Mouse (Mus musculus) c-Kit-negative CD71-positive TER-119-positive erythroid progenitor cells, embryonic 14.5 days (primary cell): ENCODE measurements around the gene Xxylt1.

ENCODE experiments used
- DNase-seq: peaks from one replicate; pipeline ENCODE4 v3.0.0-alpha.2; 2013; ENCODE audit warnings: low read depth, low spot score

Gene Xxylt1

GRCm38 (mm10) chr16:30959692-30960091 lies 121.5 kb downstream of the Xxylt1 start:
- no peak for DNase-seq

- no peak for DNase-seq
These were observed 125.1 kb downstream of the Xxylt1 start for GRCm38 (mm10) chr16:30956141-30956540.

DNA sequence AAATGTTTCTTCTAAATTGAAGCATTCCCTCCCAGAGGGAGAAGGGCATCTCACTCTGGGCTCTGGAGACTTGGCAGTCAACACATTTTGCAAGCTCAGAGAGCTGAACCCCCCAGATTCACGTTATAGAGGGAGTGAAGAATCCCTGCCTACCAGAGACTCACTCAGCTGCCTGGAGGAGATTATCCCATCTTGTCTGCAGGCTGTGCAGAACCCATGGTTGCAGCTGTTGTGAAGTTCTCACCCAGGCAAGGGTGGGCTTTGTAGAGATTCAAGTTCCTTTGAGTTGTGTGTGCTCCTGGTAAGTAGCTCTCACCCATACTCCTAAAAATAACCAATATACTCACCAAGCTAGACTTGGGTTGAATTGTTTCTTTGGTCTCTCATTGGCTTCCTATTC lies 132.6 kb downstream of the Xxylt1 start:
- no peak for DNase-seq

DNA sequence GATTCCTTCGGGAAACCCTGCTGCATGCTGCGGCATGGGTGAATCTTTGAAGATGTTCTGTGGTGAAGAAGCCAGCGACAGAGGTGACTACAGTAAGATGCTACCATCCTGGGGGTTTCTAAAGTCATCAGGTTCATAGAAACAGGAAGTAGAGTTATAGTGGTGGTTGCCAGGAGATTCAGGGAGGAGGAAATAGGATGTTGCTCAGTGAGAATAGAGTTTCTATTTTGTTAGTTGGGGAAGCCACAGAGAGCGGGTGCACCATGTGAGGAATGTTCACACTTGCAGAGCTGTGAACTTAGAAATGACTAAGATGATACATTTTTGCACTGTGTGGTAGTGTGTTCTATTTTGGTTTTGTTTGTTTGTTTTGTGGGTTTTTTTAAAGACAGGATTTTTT lies 133.0 kb downstream of the Xxylt1 start:
- no peak for DNase-seq

DNA sequence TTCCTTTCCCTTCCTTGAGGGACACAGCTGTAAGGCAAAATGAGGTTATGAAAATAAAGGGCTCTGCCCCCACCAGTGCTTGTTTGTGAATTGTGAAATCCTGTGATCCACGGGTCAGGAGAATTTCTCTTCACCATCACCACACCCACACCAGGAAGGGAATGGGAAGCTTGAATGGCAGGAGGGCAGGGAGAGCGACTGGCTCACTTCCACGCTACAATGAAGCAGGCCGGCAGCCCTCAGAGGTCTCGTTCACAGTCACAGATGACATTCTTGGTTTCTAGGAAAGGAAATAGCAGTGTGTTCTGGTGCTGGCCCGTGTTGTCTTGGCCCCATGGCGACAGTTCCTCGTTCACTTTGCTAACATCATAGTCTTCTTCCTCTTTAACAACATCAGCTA lies 136.3 kb downstream of the Xxylt1 start:
- DNase-seq, result no peak

DNA sequence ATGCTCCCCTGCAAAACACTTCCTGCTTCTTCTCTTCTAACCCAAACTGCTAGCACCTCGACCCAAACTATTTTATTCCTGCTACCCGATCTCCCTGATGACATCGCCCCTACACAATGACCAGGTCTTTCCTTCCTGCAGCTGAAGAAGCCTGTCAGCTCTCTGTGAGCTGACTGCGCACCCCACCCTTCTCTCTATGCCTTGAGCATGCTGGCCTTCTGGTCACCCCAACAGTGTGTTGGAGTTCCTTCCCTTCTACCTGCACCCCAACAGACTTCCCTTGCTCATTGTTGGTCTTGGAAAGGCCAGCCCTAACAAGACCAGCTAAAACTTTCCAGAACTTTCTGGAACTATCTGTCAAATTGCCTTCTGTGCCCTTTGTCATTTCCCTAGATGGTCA lies 137.3 kb downstream of the Xxylt1 start:
- DNase-seq, result no peak

DNA sequence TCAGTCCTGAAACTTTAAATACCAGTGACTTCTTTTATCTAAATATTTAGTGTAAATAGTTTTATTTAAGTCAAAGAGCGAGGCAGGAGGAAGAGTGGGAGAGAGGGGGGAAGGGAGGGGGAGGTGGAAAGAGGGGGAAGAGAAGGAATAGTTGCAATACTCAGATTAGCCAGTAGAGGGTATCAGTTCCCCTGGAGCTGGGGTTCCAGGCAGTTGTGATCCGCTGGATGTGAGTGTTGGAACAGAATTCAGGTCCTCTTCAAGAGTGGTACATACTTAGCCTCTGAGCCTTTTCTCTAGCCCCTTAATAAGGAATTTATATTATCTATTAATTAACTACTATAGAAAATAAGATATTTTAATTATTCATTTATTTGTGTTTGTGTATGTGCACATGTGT lies 140.5 kb downstream of the Xxylt1 start:
- DNase-seq, result no peak

GRCm38 (mm10) chr16:30939903-30940302 lies 141.3 kb downstream of the Xxylt1 start:
- DNase-seq, result no peak

- DNase-seq, result no peak
These were observed 142.0 kb downstream of the Xxylt1 start for GRCm38 (mm10) chr16:30939210-30939609.

- no peak for DNase-seq
These were observed 142.6 kb downstream of the Xxylt1 start for GRCm38 (mm10) chr16:30938664-30939063.

DNA sequence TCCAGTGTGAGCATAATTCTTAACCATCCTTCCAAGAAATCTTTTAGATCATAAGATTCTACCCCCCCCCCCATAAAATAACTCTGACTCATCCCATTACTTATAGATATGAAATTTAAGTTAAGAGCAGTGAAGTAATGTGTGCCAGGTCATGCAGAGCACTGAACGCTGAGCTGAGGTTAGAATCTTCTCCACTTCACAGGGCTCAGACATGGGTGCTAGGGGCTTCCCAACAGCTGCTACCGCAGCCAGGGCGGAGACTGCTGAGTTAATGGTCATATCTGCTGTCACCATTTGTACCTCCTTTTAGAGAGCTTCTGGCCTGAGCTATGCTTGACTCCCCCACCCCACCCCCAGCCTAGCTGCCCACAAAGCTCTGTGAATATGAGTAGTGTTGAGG lies 143.6 kb downstream of the Xxylt1 start:
- DNase-seq, result no peak

- no peak for DNase-seq
These were observed 144.8 kb downstream of the Xxylt1 start for GRCm38 (mm10) chr16:30936471-30936870.

- no peak for DNase-seq
These were observed 145.2 kb downstream of the Xxylt1 start for GRCm38 (mm10) chr16:30936012-30936461.

DNA sequence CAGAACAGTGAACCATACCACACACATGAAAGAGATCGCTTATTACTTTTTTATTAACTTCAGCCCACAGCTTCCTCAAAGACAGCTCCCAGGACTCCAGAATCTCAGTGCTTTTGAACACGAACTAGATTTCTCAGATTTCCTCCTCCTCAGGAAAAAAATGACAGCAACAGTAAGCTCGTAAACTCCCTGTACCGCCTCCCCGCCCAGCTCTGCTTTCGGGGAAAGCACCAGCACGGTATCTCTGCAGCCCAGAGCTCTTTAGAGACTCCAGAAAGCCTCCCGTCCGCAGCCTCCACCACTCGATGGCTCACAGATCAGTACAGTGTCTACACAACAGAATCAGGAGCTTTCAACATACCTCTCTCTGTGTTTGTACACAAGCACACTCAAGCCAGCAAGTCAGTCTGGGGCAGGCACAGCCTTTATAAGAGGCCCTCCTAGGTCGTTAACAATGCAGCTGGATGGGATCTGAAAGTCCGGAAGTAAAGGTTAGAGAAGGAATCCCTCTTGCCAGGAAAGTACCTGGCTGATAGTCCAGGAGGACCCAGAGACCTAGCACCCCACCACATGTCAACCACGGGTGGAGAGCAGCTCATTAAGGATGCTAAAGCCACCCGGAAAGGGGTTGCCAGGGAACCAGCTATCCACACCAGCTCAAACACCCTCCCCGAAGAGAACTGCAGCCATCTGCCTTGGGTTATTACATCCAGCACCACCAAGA lies 146.1 kb downstream of the Xxylt1 start:
- DNase-seq, result no peak

- no peak for DNase-seq
These were observed 146.9 kb downstream of the Xxylt1 start for GRCm38 (mm10) chr16:30934205-30934780.

- no peak for DNase-seq
These were observed 147.9 kb downstream of the Xxylt1 start for GRCm38 (mm10) chr16:30933366-30933765.

DNA sequence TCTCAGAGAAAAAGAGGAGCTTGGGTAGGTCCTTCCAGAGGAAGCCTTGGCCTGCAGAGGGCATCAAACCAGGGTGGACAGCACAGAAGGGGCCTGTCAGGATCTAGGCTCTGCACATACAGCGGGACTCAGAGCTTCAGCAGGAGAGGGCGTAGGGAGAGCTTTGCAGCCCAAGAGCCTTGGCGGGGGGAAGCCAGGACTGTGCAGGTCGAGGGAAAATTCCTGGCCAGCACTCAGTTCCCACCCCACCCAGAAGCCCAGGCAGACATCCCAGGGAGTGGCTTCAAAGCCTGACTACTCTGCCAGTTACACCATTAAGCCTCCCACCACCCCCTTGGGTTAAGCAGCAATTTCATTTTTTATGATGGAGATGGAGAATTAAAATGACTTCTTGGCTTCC lies 148.4 kb downstream of the Xxylt1 start:
- DNase-seq, result no peak

DNA sequence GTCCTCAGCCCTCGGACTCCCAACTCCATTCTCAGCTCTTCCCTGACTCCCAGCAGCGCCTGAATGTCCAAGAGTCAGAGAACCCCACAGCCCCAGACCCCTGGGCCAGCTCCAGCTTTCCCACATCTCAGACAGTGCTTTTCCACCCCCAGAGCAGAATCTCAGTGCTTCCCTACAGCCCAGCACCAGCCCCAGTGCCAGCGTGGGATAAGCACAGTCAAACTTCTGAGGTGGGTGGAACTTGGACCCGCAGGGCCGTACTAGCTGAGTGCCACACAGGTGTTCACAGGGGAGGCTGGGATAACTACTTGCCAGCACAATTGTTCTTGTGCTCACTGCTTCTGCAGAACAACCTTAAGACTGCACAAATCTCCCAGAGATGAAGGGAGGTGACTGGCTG lies 149.0 kb downstream of the Xxylt1 start:
- DNase-seq, result no peak

GRCm38 (mm10) chr16:30929165-30929564 lies 152.1 kb downstream of the Xxylt1 start:
- DNase-seq, result no peak

DNA sequence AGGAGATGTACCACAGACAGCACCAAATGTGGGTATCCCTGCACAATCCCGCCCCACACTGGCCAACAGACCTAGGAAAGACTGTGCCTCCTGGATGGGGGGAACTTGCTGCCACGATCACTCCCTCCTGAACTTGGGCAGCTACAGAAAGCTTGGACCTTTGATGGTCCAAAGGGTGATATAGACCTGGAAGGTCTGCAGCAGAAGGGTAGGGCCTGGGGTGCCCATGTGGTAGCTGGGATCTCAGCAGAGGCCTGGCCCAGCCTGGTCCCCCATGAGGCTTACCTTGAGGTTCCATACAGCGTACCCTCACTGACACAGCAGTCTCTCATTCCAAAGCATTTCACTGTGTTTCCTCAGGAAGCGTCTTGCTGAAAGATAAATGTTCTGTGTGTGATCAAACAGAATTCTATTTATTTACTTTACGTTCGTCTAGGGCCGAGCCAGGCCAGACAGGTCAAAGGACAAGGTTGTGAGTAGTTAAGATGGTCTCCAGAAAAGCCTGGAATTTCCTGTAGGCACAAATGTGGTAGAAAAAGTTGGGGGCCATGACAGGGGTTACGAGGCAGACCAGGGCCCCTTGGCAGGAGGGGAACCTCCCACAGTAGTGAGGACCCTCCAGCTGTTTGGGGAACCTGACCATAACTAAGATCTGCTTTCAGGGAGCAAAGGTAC lies 153.0 kb downstream of the Xxylt1 start:
- DNase-seq, result no peak

- no peak for DNase-seq
These were observed 155.7 kb downstream of the Xxylt1 start for GRCm38 (mm10) chr16:30925496-30925895.

GRCm38 (mm10) chr16:30923899-30924298 lies 157.3 kb downstream of the Xxylt1 start:
- no peak for DNase-seq

DNA sequence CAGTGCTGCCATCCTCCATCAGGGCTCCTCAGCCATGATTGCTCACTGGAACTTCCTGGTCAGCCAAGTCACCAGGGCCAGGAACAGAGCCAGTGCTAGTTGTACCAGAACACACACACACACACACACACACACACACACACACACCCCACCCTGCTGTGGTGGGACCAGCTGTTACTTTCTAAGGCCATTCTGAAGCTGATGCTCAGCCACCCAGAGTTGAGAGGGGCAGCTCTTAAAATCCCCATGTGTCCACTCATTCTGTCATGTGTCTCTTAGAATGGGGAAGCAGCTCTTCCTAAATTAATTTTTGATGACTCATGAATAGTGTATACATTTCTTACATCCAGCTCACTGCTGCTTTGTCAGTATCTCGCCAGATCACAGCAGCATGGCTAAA lies 158.7 kb downstream of the Xxylt1 start:
- DNase-seq, result no peak
